Mouse (Mus musculus): ENCODE data around the gene Nav2.

DNA sequence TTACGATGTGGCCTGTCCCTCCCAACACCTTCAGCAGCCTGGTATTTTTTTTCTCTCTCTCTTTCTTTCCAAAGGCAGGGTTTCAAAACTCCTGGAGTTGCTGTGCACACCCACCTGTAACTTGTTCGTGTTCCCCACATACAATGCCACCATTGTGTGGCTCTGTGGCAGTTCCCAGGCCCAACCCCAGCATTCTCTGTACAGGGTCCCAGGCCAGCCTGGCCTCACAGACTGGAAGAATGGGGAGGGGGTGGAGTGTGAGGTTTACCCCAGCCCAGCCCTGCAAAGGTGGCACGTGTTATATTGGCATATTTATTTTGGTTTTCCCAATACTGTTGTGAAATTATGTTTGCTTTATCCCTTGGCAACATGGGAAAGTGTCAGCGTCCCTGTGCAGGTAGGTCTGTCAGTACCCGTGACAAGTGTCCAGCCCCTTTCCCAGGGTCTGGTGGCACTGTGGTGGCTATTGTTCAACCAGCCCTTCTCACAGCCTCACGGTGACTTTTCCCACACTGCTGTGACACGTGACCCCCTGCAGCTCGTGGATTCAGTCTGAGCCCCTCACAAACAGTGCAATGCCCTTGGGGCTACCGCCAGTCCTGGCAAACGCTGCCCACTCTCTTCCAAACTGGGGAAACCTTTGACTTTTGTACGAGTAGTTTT is 443.2 kb downstream of the Nav2 start:
- TF ChIP-seq GATA1 (IDR thresholded peaks at IDR 0.05; ENCODE audit: borderline replicate concordance, low read length) = no peak
- TF ChIP-seq CTCF (IDR thresholded peaks at IDR 0.05; ENCODE audit: low read depth, low read length) = no peak
- no peak for TF ChIP-seq POLR2AphosphoS5 (IDR thresholded peaks at IDR 0.05; ENCODE audit: insufficient replicate concordance, low read depth, low read length)
- TF ChIP-seq TAL1 (conservative IDR thresholded peaks at IDR 0.05; ENCODE audit: low read depth, low read length) = no peak
